Mouse (Mus musculus) testis, adult 2 months (tissue): Measurements from ENCODE around the gene Olfr1444.

Experiments
- CTCF ChIP-seq: fragments of 200-500 bp; IDR thresholded peaks from 2 replicates; pipeline ENCODE4 v1.5.1; 2012; ENCODE audit warnings: low read depth, mild to moderate bottlenecking, inconsistent platforms, low read length, moderate library complexity; ENCODE audit not compliant: control insufficient read depth, insufficient read depth, insufficient replicate concordance
- POLR2A ChIP-seq: fragments of 200-500 bp; IDR thresholded peaks from 2 replicates; pipeline ENCODE4 v1.6.1; 2012; ENCODE audit warnings: low read depth, mild to moderate bottlenecking, inconsistent platforms, low read length, moderate library complexity; ENCODE audit not compliant: control insufficient read depth

GRCm38 (mm10) chr19:12883555-12883954 is 26.5 kb downstream of the Olfr1444 start, which contains the start of gene Olfr1445:
- TF ChIP-seq CTCF (no peak), POLR2A (no peak)
